Mouse (Mus musculus) thymus, adult 2 months (tissue): Measurements from ENCODE around the gene Os9. TPM values are rescaled to one million over a fixed set of nuclear protein-coding genes. Genes with fewer than 3 reads are reported as not detected.
A peak's percentile ranks its signal among the peaks of the same experiment; 100 is the strongest.

Source experiments
- DNase-seq: peaks from one replicate; pipeline ENCODE4 v3.0.0; 2021
- H3K27ac ChIP-seq: fragments of 200-500 bp; 2 replicates; pipeline ENCODE4 v1.5.1; 2012; ENCODE audit warnings: low read length, control low read depth; ENCODE audit not compliant: control insufficient read depth, insufficient read depth
- H3K27me3 ChIP-seq: fragments of 200-500 bp; 2 replicates; pipeline ENCODE4 v1.6.1; 2012; ENCODE audit warnings: mild to moderate bottlenecking, low read length, moderate library complexity, mixed read lengths; ENCODE audit not compliant: control insufficient read depth, insufficient read depth
- H3K36me3 ChIP-seq: fragments of 200-500 bp; 2 replicates; pipeline ENCODE4 v1.6.1; 2012; ENCODE audit warnings: mild to moderate bottlenecking, low read length, moderate library complexity; ENCODE audit not compliant: control insufficient read depth, insufficient read depth
- H3K4me1 ChIP-seq: fragments of 200-500 bp; replicated peaks from 2 replicates; pipeline ENCODE4 v1.6.1; 2012; ENCODE audit warnings: low read length; ENCODE audit not compliant: control insufficient read depth, insufficient read depth
- H3K4me3 ChIP-seq: fragments of 200-500 bp; 2 replicates; pipeline ENCODE4 v1.5.1; 2012; ENCODE audit warnings: mild to moderate bottlenecking, low read length, control low read depth, moderate library complexity; ENCODE audit not compliant: control insufficient read depth, insufficient read depth
- CTCF ChIP-seq: fragments of 200-500 bp; IDR thresholded peaks from 2 replicates; pipeline ENCODE4 v1.5.1; 2012; ENCODE audit warnings: mild to moderate bottlenecking, control low read depth, low read length, moderate library complexity, borderline replicate concordance; ENCODE audit not compliant: control insufficient read depth, poor library complexity, insufficient read depth; ENCODE audit errors: extremely low read depth
- POLR2A ChIP-seq: fragments of 200-500 bp; IDR thresholded peaks from 2 replicates; pipeline ENCODE4 v1.6.1; 2012; ENCODE audit warnings: mild to moderate bottlenecking, low read length, control low read depth, moderate library complexity; ENCODE audit not compliant: control insufficient read depth, poor library complexity, insufficient read depth; ENCODE audit errors: extremely low read depth
- WGBS: fragments of 180-500 bp; shearing (Covaris S2); methylation state at CpG from one replicate; pipeline ENCODE4 v1.1.7; 2018; 5-methylcytosine and 5-hydroxymethylcytosine counted together
- polyA plus RNA-seq: library from polyadenylated mRNA; depleted of rRNA; stranded (reverse); fragments of >200 nt; gene quantifications from 2 replicates; pipeline ENCODE4 v1.2.3, GENCODE M21; 2012

Os9 gene
- polyA plus RNA-seq, 1 experiment = 106 TPM

DNA sequence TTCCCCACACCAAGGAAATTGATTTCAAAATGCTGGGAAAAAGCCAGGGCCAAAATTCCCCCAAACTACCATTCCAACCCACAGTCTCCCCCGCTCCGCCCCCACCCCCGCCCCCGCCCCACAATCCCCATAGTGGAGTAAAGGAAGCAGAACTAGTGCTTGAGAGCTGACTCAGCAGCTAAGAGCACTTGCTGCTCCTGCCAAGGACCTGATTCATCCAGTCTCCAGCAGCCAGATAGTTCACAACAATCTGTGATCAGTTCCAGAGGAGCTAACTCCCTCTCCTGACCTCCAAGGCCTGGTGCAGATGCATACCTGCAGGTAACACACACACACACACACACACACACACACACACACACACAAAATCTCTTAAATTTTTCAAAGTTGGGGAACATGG is 8.5 kb upstream of the Os9 start:
- TF ChIP-seq POLR2A (no peak), CTCF (no peak)
- Histone ChIP-seq H3K27me3 (no peaks in the 10 kb centered on the region), H3K4me3 (no peak overlapping the region), H3K4me1 (no peaks in the 10 kb centered on the region; the same call in 1 of the 2 replicates), H3K27ac (no peak overlapping the region), H3K36me3 (no peaks in the 10 kb centered on the region)
- WGBS = 57% methylated on average over 4 of the region's 4 CpGs
- DNase-seq = no peak

DNA sequence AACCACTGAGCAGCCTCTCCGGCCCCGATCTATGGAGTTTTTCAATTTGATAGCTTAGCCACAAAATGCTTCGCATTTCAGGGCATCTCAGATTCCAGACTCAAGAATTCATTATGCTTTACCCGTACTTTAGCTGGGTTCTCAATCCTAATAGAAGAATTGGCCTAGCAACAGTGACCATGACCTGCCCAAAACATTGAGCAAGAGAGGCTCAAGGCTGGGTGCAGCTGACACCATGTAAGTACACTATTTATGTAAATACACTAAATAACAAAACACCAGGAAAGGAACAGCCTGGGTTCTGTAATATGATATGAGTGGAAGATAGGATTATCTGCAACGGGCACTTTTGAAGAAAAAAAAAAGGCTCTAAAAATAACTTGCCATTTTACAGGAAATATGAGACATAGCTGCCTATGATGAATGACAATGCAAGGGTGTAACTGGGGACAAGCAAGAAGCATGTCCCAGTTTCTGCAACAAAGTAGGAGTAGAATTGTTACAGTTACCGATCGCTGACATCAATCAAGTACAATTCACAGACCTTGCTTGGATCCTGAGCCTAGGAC is 6.9 kb upstream of the Os9 start:
- WGBS = 82% methylated on average over 7 of the region's 7 CpGs
- H3K36me3 ChIP-seq = no peaks in the 10 kb centered on the region

DNA sequence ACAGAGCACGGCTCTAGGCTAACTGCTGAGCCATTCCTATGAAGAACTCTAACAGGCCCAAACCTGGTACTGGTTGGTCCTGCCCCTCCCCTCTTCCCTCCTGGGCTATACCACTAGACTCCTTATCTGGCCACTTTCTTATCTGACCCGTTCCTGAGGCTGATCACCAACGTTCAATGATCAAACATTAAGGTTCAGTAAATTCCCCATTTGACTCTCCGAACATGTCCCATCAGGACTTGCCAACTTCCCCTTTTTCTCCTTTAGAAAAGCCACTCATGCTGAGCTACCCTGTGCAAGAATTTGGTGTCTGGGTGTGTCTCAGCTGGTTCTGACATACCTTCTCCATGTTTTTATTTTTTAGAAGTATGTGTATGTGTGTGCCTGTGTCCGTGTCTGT is 5.6 kb upstream of the Os9 start:
- TF ChIP-seq POLR2A = no peak
- TF ChIP-seq CTCF = no peak
- no peak overlapping the region for H3K4me3 ChIP-seq
- H3K27me3 ChIP-seq = no peaks in the 10 kb centered on the region
- no peaks in the 10 kb centered on the region for H3K36me3 ChIP-seq
- H3K27ac ChIP-seq = no peak overlapping the region
- H3K4me1 ChIP-seq = no peaks in the 10 kb centered on the region; the same call in 1 of the 2 replicates
- WGBS = 55% methylated on average over 5 of the region's 5 CpGs
- no peak for DNase-seq

More for the DNA sequence above, 6.9 kb upstream of the Os9 start:
- Histone ChIP-seq H3K4me3 (no peak overlapping the region), H3K27ac (no peak overlapping the region), H3K27me3 (no peaks in the 10 kb centered on the region), H3K4me1 (no peaks in the 10 kb centered on the region; the same call in 1 of the 2 replicates)
- no peak for DNase-seq
- TF ChIP-seq POLR2A (no peak), CTCF (no peak)

- 54% methylated on average over 9 of the region's 9 CpGs for WGBS
- TF ChIP-seq CTCF (peak; percentile 18; the same call in 1 of the 2 replicates), POLR2A (no peak)
- peaks cover 3% of the 10 kb centered on the region for H3K4me1 ChIP-seq
- no peaks in the 10 kb centered on the region for H3K27me3 ChIP-seq
- H3K36me3 ChIP-seq = no peaks in the 10 kb centered on the region
- no peak overlapping the region for H3K27ac ChIP-seq
- peak; percentile 49 for DNase-seq
- no peak overlapping the region for H3K4me3 ChIP-seq
These were observed 4.5 kb upstream of the Os9 start for GRCm38 (mm10) chr10:127125210-127126001.

DNA sequence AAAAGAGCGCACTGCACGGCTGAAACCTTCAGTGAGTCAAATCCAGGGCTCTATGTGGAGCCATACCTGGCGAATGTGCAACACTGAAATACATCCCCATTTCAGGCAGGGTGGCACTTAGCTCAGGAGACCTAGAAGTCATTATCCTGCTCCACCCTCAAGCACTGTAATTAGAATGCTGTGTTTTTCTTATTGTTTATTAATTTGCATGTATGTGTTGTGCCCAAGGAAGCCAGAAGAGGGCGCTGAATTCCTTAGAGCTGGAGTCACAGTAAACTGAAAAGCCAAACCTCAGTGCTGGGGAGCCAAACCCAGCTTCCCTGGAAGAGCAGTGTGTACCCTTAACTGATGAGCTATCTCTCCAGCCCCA is 2.5 kb upstream of the Os9 start:
- TF ChIP-seq CTCF = no peak
- TF ChIP-seq POLR2A = no peak
- Histone ChIP-seq H3K4me1 (peaks cover 6% of the 10 kb centered on the region), H3K36me3 (peaks cover 6% of the 10 kb centered on the region), H3K27ac (no peak overlapping the region), H3K27me3 (no peaks in the 10 kb centered on the region), H3K4me3 (no peak overlapping the region)
- peak; percentile 60 for DNase-seq
- 48% methylated on average over 4 of the region's 4 CpGs for WGBS

GRCm38 (mm10) chr10:127122784-127123435 is 2.0 kb upstream of the Os9 start:
- Histone ChIP-seq H3K4me3 (no peak overlapping the region), H3K4me1 (peaks cover 6% of the 10 kb centered on the region), H3K36me3 (peaks cover 10% of the 10 kb centered on the region), H3K27me3 (no peaks in the 10 kb centered on the region), H3K27ac (no peak overlapping the region)
- 64% methylated on average over 13 of the region's 13 CpGs for WGBS
- TF ChIP-seq POLR2A (no peak), CTCF (no peak)
- no peak for DNase-seq
